Mouse (Mus musculus) myocyte (in vitro differentiated cells): ENCODE measurements around the gene Hoxb4. TPM values are rescaled to one million over a fixed set of nuclear protein-coding genes. Genes with fewer than 3 reads are reported as not detected.

Experiments
- H3K27me3 ChIP-seq: one replicate; pipeline ENCODE4 v1.6.1; 2011; ENCODE audit not compliant: control insufficient read depth, insufficient read depth, insufficient read length
- H3K36me3 ChIP-seq: one replicate; pipeline ENCODE4 v1.6.1; 2011; ENCODE audit not compliant: control insufficient read depth, insufficient read depth
- H3K4me2 ChIP-seq: one replicate; pipeline ENCODE4 v1.6.1; 2011; ENCODE audit warnings: low read depth, control low read depth
- H3K4me3 ChIP-seq: one replicate; pipeline ENCODE4 v1.5.1; 2011; ENCODE audit warnings: mild to moderate bottlenecking, control low read depth, moderate library complexity
- H3K79me2 ChIP-seq: one replicate; pipeline ENCODE4 v1.6.1; 2011; ENCODE audit not compliant: control insufficient read depth, insufficient read depth
- H3ac ChIP-seq: one replicate; pipeline ENCODE4 v1.6.1; 2011; ENCODE audit not compliant: control insufficient read depth, insufficient read length
- CEBPB ChIP-seq: IDR thresholded peaks from 2 replicates; pipeline ENCODE4 v1.6.1; 2011; ENCODE audit warnings: mild to moderate bottlenecking, moderate library complexity; ENCODE audit not compliant: poor library complexity, insufficient read depth, severe bottlenecking
- E2F4 ChIP-seq: IDR thresholded peaks from one replicate; pipeline ENCODE4 v1.6.1; 2011; ENCODE audit warnings: mild to moderate bottlenecking, control low read depth, moderate library complexity; ENCODE audit not compliant: insufficient read depth
- MAX ChIP-seq: IDR thresholded peaks from one replicate; pipeline ENCODE4 v1.6.1; 2011; ENCODE audit warnings: low read depth, mild to moderate bottlenecking, control low read depth
- MYOD1 ChIP-seq, 3 experiments: IDR thresholded peaks; one replicate each; pipeline ENCODE4 v1.6.1; 2011; ENCODE audit warnings: control low read depth in 2 of 3, low read depth in 2 of 3, mild to moderate bottlenecking in 2 of 3, moderate library complexity in 1 of 3; ENCODE audit not compliant: insufficient read length in 2 of 3, control insufficient read depth in 1 of 3
- MYOG ChIP-seq, 3 experiments: IDR thresholded peaks; one replicate each; pipeline ENCODE4 v1.6.1; 2011; ENCODE audit warnings: control low read depth in 2 of 3, low read depth in 2 of 3, mild to moderate bottlenecking in 2 of 3; ENCODE audit not compliant: insufficient read length in 2 of 3, control insufficient read depth in 1 of 3, insufficient read depth in 1 of 3
- POLR2A ChIP-seq: IDR thresholded peaks from one replicate; pipeline ENCODE4 v1.6.1; 2011; ENCODE audit warnings: low read depth, mild to moderate bottlenecking, control low read depth, moderate library complexity; ENCODE audit not compliant: insufficient read length
- POLR2AphosphoS2 ChIP-seq: IDR thresholded peaks from one replicate; pipeline ENCODE4 v1.6.1; 2011; ENCODE audit warnings: low read depth, control low read depth; ENCODE audit not compliant: insufficient read length
- REST ChIP-seq: IDR thresholded peaks from one replicate; pipeline ENCODE4 v1.6.1; 2011; ENCODE audit warnings: mild to moderate bottlenecking, control low read depth, moderate library complexity; ENCODE audit not compliant: insufficient read depth, insufficient read length
- SRF ChIP-seq: IDR thresholded peaks from one replicate; pipeline ENCODE4 v1.6.1; 2011; ENCODE audit warnings: low read depth; ENCODE audit not compliant: control insufficient read depth, insufficient read length
- TCF12 ChIP-seq: IDR thresholded peaks from one replicate; pipeline ENCODE4 v1.6.1; 2011; ENCODE audit warnings: mild to moderate bottlenecking, control low read depth; ENCODE audit not compliant: poor library complexity, insufficient read depth, severe bottlenecking
- TCF3 ChIP-seq: IDR thresholded peaks from one replicate; pipeline ENCODE4 v1.6.1; 2011; ENCODE audit warnings: low read depth, control low read depth; ENCODE audit not compliant: insufficient read length
- USF1 ChIP-seq: IDR thresholded peaks from one replicate; pipeline ENCODE4 v1.6.1; 2011; ENCODE audit warnings: low read depth, mild to moderate bottlenecking, control low read depth, moderate library complexity
- polyA plus RNA-seq: library from polyadenylated mRNA; unstranded; fragments of >200 nt; fragmentation: generic; extraction: Trizol; gene quantifications from one replicate; pipeline ENCODE4 v1.2.1, GENCODE M21; 2012; ENCODE audit warnings: missing spikeins

Hoxb4 gene
- polyA plus RNA-seq, 1 experiment = not detected

DNA sequence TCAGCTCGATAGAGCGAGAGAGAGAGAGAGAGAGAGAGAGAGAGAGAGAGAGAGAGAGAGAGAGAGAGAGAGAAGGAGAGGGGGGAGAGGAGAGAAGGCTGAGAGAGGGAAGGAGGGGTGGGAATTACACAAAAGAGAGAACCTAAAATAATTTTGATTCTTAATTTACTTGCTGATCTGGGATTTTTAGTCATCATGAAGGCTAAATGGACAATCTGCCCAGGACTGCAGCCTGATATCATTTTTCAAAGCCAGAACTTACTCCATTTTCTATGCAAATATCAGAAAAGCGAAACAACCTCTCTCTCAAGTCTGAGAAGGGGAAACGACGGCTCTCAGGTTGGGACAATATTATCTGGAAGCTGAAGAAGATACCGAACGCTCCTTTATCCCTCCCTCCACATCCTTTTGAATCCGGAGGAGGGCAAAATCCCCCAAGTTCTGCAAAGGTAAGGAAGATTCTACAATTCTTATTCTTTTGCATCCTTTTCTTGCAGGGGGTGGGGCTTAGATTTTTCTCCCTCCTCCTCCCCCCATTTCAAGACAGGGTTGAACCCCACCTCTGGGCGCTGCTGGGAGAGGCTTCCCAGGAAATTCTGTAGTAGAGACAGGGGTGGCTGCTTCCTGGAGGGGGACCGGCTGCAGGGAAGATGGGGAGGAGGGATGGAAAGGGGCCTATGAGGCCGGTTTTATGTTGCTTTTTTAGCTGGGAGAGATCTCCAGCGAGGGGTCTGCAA lies 25.3 kb upstream of the Hoxb4 start:
- no peaks in the 10 kb centered on the region for H3K36me3 ChIP-seq
- H3K79me2 ChIP-seq = no peaks in the 10 kb centered on the region
- TF ChIP-seq MYOD1 (IDR thresholded peaks at IDR 0.05; ENCODE audit: control insufficient read depth in 1 of 3, insufficient read length in 2 of 3, low read depth in 2 of 3) (no peak), SRF (no peak), POLR2A (no peak), MAX (no peak), REST (no peak), USF1 (no peak), CEBPB (no peak), POLR2AphosphoS2 (no peak), TCF3 (no peak), TCF12 (no peak), MYOG (IDR thresholded peaks at IDR 0.05; ENCODE audit: control insufficient read depth in 1 of 3, insufficient read depth in 1 of 3, insufficient read length in 2 of 3, low read depth in 2 of 3) (no peak), E2F4 (no peak)
- H3K27me3 ChIP-seq = peaks cover 80% of the 10 kb centered on the region
- no peak overlapping the region for H3K4me3 ChIP-seq
- H3ac ChIP-seq = no peak overlapping the region
- no peak overlapping the region for H3K4me2 ChIP-seq

DNA sequence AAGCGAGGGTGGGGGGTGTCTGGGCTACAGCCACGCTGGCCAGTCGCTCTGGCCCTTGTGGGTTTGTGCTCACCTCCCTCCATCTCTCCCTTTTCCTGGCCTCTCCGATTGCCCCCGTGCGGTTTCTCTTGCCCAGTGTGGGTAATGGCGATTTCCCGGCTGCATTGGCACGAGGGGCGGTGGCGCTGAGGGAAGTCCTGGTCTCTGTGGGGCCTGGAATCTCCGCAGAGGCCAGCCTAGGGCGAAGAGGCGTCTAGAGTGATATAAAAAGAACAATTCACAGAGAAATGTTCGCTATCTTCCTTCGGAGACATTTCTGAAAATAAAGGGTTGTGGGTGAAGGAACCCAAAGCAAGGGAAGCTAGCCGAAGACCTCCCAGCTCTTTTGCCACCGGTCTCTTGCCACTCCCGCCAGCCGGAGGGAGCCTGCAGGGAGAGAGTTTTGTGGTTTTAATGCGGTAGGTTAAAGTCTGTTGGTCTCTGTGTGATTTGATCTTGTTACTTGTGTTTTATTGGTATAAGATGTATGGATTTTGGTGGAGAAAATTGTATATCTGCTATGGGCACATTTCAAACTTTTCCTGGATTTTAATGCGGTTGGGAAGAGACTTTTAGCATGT lies 24.7 kb upstream of the Hoxb4 start:
- H3K4me2 ChIP-seq = no peak overlapping the region
- no peaks in the 10 kb centered on the region for H3K79me2 ChIP-seq
- H3K27me3 ChIP-seq = peaks cover 80% of the 10 kb centered on the region
- no peak overlapping the region for H3K4me3 ChIP-seq
- H3ac ChIP-seq = no peak overlapping the region
- no peak for TF ChIP-seq TCF3
- no peak for TF ChIP-seq POLR2AphosphoS2
- no peak for TF ChIP-seq USF1
- TF ChIP-seq MYOG (IDR thresholded peaks at IDR 0.05; ENCODE audit: control insufficient read depth in 1 of 3, insufficient read depth in 1 of 3, insufficient read length in 2 of 3, low read depth in 2 of 3) = no peak
- no peak for TF ChIP-seq MAX
- TF ChIP-seq SRF = no peak
- no peaks in the 10 kb centered on the region for H3K36me3 ChIP-seq

DNA sequence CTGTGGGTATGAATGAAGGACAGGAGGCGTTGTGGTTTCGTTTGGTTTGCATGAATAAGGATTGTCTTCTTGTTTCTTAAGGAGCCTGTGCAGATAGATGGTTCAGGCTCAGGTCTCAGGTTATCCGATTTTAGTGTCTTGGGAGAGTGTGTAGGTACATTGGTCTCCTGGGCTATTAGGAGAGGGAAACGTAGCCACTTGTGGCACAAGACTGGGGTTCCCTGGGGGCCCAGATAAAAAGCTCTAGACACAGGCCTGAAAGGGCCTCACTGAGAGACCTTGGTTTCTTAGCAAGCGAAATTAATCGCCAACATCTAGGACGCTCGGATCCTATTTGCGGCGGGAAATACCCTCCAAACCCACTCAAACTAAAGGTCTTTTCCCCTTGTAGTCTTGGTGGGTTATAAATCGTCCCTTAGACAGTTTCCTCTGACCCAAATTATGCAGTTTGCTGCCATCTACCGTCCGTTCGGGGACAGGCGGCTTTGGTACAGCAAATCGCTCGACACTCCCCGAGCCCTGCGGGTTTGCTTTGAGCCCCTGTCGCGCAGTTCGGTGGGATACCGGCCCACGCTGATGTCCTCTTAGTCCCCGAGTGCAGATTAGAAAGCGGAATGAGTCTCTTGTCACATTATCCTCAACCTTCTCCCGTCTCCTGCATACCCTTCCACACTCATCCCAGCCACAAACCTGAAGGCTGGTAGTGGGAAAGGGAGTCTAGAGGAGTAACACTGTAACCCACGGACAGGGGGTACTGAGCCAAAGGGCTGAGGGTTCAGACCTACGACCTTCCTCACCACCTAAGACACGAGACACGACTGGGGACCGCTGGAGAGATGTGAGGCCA lies 23.6 kb upstream of the Hoxb4 start:
- Histone ChIP-seq H3K27me3 (peaks cover 80% of the 10 kb centered on the region), H3ac (no peak overlapping the region), H3K36me3 (no peaks in the 10 kb centered on the region), H3K4me2 (no peak overlapping the region), H3K79me2 (no peaks in the 10 kb centered on the region), H3K4me3 (no peak overlapping the region)
- TF ChIP-seq MYOG (IDR thresholded peaks at IDR 0.05; ENCODE audit: control insufficient read depth in 1 of 3, insufficient read depth in 1 of 3, insufficient read length in 2 of 3, low read depth in 2 of 3) = no peak
- no peak for TF ChIP-seq USF1
- no peak for TF ChIP-seq E2F4
- no peak for TF ChIP-seq CEBPB
- no peak for TF ChIP-seq MAX
- TF ChIP-seq POLR2A = no peak
- TF ChIP-seq POLR2AphosphoS2 = no peak
- no peak for TF ChIP-seq TCF12
- no peak for TF ChIP-seq REST
- no peak for TF ChIP-seq SRF
- TF ChIP-seq MYOD1 (IDR thresholded peaks at IDR 0.05; ENCODE audit: control insufficient read depth in 1 of 3, insufficient read length in 2 of 3, low read depth in 2 of 3) = no peak
- TF ChIP-seq TCF3 = no peak

DNA sequence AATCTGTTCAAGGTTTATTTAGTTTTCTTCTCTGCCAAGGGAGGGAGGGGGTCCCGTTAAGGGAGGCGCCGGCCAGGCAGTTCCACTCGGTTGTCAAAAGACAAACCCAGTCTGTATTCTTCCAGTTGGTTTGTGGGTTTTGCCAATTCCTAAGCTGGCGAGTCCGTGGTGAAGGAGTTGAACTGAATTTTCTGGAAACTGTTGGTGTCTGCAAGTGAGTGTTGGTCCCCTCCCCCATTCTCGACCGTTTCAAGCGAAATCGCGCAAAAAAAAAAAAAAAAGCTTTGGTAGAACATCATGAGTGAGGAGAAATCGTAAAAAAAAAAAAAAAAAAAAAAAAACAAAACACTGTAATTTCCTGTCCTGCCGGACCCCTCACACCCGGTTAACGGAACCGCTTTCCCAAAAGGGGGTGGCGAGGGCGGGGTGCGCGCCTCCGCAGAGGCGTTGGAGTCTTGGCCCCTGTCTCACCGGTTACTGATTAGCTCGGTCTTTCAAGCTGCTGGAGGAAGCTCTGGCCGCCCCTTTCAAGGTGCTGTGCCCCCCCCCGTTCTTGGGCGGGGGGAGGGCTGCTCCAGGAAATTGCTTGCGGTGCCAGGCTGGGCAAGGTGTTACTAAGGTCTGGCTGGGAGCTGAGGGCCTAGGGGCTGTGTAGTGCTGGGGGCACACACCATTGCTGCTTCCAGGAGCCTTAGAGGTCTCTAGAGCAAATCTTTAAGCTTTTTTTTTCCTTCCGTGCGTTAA lies 22.8 kb upstream of the Hoxb4 start:
- no peak overlapping the region for H3ac ChIP-seq
- no peak overlapping the region for H3K4me2 ChIP-seq
- H3K36me3 ChIP-seq = no peaks in the 10 kb centered on the region
- H3K27me3 ChIP-seq = peaks cover 81% of the 10 kb centered on the region
- H3K79me2 ChIP-seq = no peaks in the 10 kb centered on the region
- TF ChIP-seq SRF = no peak
- TF ChIP-seq TCF12 = no peak
- TF ChIP-seq USF1 = no peak
- no peak for TF ChIP-seq POLR2AphosphoS2
- TF ChIP-seq MAX = no peak
- TF ChIP-seq CEBPB = no peak
- TF ChIP-seq POLR2A = no peak
- no peak for TF ChIP-seq TCF3
- no peak for TF ChIP-seq MYOD1 (IDR thresholded peaks at IDR 0.05; ENCODE audit: control insufficient read depth in 1 of 3, insufficient read length in 2 of 3, low read depth in 2 of 3)
- TF ChIP-seq REST = no peak
- TF ChIP-seq E2F4 = no peak
- no peak for TF ChIP-seq MYOG (IDR thresholded peaks at IDR 0.05; ENCODE audit: control insufficient read depth in 1 of 3, insufficient read depth in 1 of 3, insufficient read length in 2 of 3, low read depth in 2 of 3)
- H3K4me3 ChIP-seq = no peak overlapping the region
